Mouse (Mus musculus) cerebellum, adult (tissue): ENCODE data around the gene Rtl5.
"Not testable (repeated sequence)": the region's sequence is repeated elsewhere in the genome, so short reads cannot be mapped to it uniquely, and the experiment has no call there.

Source experiments
- ATAC-seq: cut with Nextera tagmentation; 2 replicates; pipeline ENCODE4 v1.9.2; 2017; ENCODE audit warnings: mild to moderate bottlenecking, moderate library complexity, mixed read lengths; ENCODE audit not compliant: insufficient number of reproducible peaks, low FRiP score, low TSS enrichment

Gene Rtl5

GRCm38 (mm10) chrX:102070591-102071471 is at the start of gene Rtl5:
Gene Rtl5 (minus strand): TSS chrX:102071304.
- peak; percentile 60 for ATAC-seq

- ATAC-seq = peak; percentile 100
Measured at GRCm38 (mm10) chrX:102119042-102119864, 48.1 kb upstream of the Rtl5 start, which contains the start of gene Pin4. Gene Pin4 (plus strand): TSS chrX:102119447.

- ATAC-seq = no peak
Measured at GRCm38 (mm10) chrX:102115676-102116075, 44.6 kb upstream of the Rtl5 start.

- not testable (repeated sequence) for ATAC-seq
Measured at GRCm38 (mm10) chrX:102109349-102109748, 38.2 kb upstream of the Rtl5 start.

GRCm38 (mm10) chrX:102103830-102104229 is 32.7 kb upstream of the Rtl5 start:
- ATAC-seq = not testable (repeated sequence)

- ATAC-seq = no peak
Measured at GRCm38 (mm10) chrX:102101886-102102285, 30.8 kb upstream of the Rtl5 start.

- no peak for ATAC-seq
Measured at GRCm38 (mm10) chrX:102094381-102094904, 23.3 kb upstream of the Rtl5 start.

GRCm38 (mm10) chrX:102090605-102091004 is 19.5 kb upstream of the Rtl5 start:
- ATAC-seq = no peak

- ATAC-seq = no peak
Measured at GRCm38 (mm10) chrX:102085798-102086443, 14.8 kb upstream of the Rtl5 start.

GRCm38 (mm10) chrX:102082340-102082739 is 11.2 kb upstream of the Rtl5 start:
- 0 out of 2 replicates have a peak, but pooled peaks have one; percentile 21 for ATAC-seq

- peak; percentile 87 for ATAC-seq
Measured at GRCm38 (mm10) chrX:102081573-102082279, 10.6 kb upstream of the Rtl5 start.

GRCm38 (mm10) chrX:102081076-102081475 is 10.0 kb upstream of the Rtl5 start:
- ATAC-seq = no peak

- no peak for ATAC-seq
Measured at GRCm38 (mm10) chrX:102076886-102077765, 6.0 kb upstream of the Rtl5 start.

- ATAC-seq = no peak
Measured at GRCm38 (mm10) chrX:102075158-102075557, 4.1 kb upstream of the Rtl5 start.

GRCm38 (mm10) chrX:102074435-102074834 is 3.3 kb upstream of the Rtl5 start:
- ATAC-seq = no peak

- no peak for ATAC-seq
Measured at GRCm38 (mm10) chrX:102073605-102074325, 2.7 kb upstream of the Rtl5 start.

- no peak for ATAC-seq
Measured at GRCm38 (mm10) chrX:102071517-102071916, 413 bp upstream of the Rtl5 start.
